Mouse (Mus musculus) kidney, adult 11 months (tissue): Measurements from ENCODE around the gene Olfr209.
"Not testable (repeated sequence)": the region's sequence is repeated elsewhere in the genome, so short reads cannot be mapped to it uniquely, and the experiment has no call there.

Experiments used
- DNase-seq: peaks from one replicate; pipeline ENCODE4 v3.0.0; 2022

Olfr209 gene

DNA sequence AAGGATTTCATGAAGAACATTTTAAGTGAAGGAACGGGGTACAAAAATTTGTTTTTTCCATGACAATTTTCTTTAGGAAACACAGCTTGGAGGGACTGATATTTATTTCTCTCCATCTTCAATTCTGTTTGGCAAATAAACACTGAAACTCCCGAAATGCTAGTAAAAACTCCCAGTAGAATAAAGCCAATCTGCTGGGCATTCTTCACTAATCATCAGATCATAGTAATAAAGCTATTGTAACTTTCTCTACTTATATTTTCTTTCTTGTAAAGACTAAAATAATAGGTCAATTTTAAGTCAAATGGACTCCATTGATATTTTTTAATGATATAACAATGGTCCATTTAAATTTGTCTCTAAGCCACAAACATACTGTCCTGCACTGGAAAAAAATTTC is at the start of gene Olfr209:
TSS of gene Olfr209 (minus strand) at position 101 of the 400 bp plus-strand sequence.
- no peak for DNase-seq

DNA sequence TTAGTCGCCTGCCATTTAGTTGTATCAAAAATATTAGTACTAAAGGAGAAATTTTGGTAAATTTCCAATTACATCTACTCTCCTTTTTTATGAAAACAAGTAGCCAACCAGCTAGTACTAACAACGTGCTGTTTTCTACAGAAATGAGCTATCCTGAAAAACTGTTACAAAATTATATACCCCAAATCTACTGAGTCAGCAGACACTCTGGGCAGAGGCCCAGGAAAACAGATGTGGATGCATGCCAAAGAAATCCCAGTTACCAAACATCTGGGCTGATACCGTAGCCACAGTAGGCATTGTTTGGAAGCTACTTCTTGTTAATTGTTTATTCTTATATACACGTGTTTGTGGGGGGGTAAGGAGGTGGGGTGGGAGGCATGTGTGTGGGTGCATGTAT is 49.7 kb upstream of the Olfr209 start:
- DNase-seq: no peak

DNA sequence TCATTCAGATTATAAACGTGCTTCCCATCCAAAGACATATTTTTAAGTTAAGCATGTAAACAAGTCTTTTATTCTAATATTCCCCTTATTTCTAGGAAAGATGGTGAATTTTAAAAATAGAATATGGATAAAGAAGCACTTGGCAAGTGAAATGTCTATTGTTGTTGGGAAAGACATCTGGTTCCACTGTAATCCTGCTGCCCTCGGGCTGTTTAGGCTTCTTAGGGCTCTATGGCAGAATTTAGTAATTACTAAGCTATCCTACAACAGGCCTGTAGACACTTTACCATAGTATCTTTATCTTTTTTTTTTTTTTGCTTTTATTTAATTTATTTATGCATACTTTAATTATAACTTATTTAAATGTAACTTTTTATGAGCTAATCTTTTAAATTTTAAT is 46.0 kb upstream of the Olfr209 start:
- no peak for DNase-seq

DNA sequence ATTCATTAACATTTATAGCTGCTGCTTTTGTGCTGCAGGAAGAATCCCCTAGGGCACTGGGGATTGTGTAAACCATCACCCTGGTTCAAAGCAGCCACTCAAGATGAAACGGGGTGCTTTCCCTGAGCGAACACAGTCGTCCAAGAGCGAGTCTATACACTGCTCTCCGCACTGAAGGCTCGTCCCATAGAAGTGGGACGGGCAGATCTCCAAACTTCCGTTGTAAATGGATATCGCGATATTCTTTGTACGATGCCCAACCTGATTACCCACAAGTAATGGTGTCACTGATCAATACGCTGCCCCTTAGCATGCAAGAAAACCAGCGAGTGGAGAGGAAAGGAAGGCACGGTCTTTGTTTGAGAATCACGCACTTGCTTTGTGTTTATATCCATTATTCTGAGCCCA is 45.6 kb upstream of the Olfr209 start:
- no peak for DNase-seq

DNA sequence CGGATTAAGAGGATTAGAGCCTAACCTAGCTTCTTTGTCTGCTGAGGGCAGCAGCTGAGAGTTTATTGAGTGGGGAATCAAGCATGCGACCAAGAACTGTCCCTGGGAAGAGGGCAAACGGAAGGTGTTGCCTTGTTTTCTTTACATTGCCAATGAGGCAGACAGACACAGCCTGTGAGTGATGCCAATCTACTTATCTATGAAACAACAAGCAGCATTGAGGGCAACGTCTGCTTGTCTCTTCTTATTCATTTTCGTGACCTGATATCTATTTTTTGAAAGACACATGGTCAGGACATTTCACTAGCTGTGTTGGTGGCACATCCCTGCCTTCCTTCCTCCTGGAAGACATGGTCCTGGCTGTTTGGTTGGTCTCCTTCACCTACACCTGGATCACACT is 43.2 kb upstream of the Olfr209 start, which contains the start of gene Gabrr3:
TSS of gene Gabrr3 (plus strand) at position 301 of the 400 bp plus-strand sequence.
- DNase-seq: no peak

DNA sequence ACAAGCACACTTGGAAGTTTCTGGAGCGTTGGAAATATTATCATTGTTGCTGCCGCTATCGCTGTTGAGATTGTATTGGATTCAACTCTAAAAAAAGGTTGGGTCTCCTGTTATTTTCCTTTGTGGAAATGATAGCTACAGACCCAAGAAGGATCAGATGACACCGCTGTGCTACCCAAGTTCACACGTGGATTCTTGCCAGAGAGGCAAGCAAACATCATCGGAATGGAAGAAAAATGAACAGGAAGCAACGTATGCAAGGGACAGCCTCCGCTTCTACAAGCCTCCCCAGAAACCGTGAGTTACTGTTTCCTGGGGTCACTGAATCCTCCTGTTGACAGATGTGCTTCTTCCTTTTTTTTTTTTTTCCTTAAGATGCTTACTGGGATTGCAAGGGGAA is 41.0 kb upstream of the Olfr209 start:
- no peak for DNase-seq

DNA sequence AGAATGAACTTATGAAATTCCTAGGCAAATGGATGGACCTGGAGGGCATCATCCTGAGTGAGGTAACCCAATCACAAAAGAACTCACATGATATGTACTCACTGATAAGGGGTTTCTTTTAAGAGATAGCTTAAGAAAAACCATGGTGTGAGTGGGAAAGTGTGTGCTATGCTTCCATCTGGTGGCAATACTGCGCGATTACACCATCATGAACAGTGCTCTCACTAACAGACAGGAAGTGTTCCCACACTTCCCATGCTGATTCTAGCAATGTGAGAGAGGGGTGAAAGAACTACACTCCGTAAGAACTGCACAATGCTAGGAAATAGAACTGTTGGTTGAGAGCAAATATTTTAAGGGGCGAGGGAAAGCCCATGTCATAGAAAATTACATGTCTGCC is 39.9 kb upstream of the Olfr209 start:
- no peak for DNase-seq

DNA sequence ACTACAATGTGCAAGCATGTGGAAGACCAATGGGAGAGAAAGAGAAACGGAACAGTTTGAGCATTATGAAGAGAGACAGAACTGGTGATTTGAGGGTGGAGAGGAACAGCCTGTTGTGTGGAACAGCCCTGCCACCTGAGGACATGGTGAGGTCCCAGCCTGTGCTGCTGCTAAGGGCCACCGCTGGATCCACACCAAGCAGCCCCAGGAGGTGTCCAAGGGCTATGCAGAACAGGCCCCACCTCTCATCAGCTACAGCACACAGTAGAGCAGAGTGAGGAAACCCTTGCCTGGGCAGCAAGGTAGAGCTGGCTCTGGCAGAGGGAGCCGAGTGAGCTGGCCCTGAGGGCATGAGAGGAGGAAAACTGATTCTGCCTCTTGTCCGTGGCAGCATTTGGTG is 38.2 kb upstream of the Olfr209 start:
- DNase-seq: no peak

DNA sequence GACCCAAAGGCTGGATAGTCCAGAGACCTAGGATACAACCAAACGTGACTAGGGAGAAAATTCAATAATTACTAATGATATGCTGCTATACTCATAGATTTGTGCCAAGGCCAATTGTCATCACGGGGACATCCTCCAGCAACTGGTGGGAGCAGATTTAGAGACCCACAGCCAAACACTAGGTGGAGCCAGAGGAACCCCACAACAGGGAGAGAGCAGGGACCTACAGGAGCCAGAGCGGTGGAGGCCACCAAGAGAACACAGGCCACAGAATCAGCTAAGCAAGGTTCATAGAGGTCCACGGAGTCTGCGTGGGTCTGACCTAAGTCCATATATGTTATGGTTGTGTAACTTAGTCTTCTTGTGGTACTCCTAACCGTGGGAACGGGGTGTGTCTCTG is 37.3 kb upstream of the Olfr209 start:
- no peak for DNase-seq

DNA sequence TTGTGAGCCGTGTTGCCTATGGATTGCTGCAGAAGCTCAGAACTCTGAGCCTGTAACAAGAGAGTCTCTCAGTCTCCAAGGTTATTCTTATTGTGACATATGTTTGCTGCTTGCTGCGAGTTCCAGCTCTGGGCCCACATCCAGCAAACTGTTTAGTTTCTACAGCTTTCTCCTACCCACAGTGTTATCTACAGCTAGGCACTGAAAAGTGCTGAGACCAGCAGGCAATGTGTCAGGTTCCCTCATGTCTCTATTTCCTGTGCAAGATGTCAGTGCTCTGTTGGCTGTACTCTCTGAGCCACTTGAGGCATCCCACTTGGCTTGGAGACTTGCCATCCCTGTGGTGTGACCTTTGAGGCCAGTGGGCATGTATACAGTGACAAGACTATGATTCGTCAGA is 29.5 kb upstream of the Olfr209 start:
- DNase-seq: no peak

DNA sequence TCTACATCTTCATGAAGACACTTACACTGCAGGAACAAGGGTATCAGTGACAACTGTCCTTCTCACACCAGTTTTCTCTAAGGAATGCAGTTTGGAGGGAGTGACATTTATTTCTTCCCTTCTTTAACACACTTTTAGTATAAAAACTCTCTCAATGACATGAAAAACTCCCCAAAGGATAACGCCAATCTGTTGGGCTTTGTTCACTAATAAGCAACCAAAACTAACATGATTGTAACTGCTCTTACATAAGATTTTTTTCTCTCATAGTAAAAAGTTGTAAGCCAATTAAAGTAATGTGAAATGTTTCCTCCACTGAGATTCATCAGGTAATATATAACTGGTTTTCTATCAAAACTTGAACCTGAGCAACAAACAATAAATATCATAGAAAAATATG is 14.6 kb downstream of the Olfr209 start, which contains the start of gene Olfr206:
TSS of gene Olfr206 (minus strand) at position 101 of the 400 bp plus-strand sequence.
- DNase-seq: no peak

DNA sequence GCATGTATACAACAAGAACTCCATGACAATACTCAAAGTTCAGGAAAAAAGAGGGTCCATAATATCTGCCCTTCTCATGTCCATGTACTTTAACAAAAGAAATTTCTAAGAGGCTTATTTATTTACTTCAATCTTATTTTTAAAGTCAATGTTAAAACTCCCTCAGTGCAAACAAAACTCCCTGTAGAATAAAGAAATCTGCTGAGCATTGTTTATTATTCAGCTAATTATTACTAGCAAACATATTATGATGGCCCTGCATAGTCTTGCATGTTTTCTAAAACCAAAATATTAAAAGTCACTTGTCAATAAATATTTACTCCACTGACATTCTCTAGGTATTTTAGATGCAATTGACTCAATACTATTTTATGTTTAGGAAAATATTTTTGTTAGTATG is 32.8 kb downstream of the Olfr209 start, which contains the start of gene Olfr205:
TSS of gene Olfr205 (minus strand) at position 101 of the 400 bp plus-strand sequence.
- no peak for DNase-seq

DNA sequence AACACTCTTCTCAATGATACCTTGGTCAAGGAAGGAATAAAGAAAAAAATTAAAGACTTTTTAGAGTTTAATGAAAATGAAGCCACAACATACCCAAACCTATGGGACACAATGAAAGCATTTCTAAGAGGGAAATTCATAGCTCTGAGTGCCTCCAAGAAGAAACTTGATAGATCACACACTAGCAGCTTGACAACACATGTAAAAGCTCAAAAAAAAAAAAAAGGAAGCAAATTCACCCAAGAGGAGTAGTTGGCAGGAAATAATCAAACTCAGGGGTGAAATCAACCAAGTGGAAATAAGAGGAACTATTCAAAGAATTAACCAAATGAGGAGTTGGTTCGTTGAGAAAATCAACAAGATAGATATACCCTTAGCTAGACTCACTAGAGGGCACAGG is 40.5 kb downstream of the Olfr209 start:
- DNase-seq: not testable (repeated sequence)

DNA sequence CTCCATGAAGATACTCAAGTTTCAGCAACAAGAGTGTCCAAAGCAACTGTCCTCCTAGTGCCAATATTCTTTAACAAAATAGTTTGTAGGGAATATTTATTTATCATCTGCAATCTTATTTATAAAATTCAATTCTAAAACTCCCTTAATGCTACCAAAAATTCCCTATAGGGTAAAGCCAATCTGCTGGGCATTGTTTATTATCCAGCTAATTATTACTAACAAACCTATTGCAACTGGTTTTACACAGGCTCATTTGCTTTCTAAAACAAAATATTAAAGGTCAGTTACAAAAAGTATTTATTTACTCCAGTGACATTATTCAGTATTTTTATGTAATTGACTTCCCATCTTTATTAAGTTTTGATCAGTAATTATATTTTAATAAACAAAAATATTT is 45.6 kb downstream of the Olfr209 start, which contains the start of gene Olfr204:
TSS of gene Olfr204 (minus strand) at position 101 of the 400 bp plus-strand sequence.
- DNase-seq: no peak
